Mouse (Mus musculus) forebrain, embryonic 11.5 days (tissue): ENCODE data around the gene U2af1. TPM values are rescaled to one million over a fixed set of nuclear protein-coding genes. Genes with fewer than 3 reads are reported as not detected.

ENCODE experiments used
- ATAC-seq: fragments of 200-750 bp; cut with Nextera tagmentation; replicated peaks from 2 replicates; pipeline ENCODE4 v1.8.0; 2017; ENCODE audit warnings: moderate TSS enrichment; ENCODE audit not compliant: low FRiP score
- DNase-seq: peaks from one replicate; pipeline ENCODE4 v3.0.0-alpha.2; 2017; ENCODE audit warnings: low spot score
- H3K27ac ChIP-seq: fragments of 300-500 bp; sonication (generic); 2 replicates; pipeline ENCODE4 v1.5.1; 2014; ENCODE audit warnings: low read depth, low read length
- H3K27me3 ChIP-seq: fragments of 300-500 bp; sonication (generic); 2 replicates; pipeline ENCODE4 v1.6.1; 2014; ENCODE audit warnings: mild to moderate bottlenecking, low read length, mixed read lengths; ENCODE audit not compliant: control insufficient read depth, insufficient read depth
- H3K36me3 ChIP-seq: fragments of 300-500 bp; sonication (generic); 2 replicates; pipeline ENCODE4 v1.6.1; 2014; ENCODE audit warnings: mild to moderate bottlenecking, low read length, moderate library complexity, mixed read lengths; ENCODE audit not compliant: control insufficient read depth, insufficient read depth
- H3K4me1 ChIP-seq: fragments of 300-500 bp; sonication (generic); replicated peaks from 2 replicates; pipeline ENCODE4 v1.6.1; 2014; ENCODE audit warnings: low read length, mixed read lengths; ENCODE audit not compliant: control insufficient read depth, insufficient read depth
- H3K4me2 ChIP-seq: fragments of 300-500 bp; sonication (generic); 2 replicates; pipeline ENCODE4 v1.6.1; 2014; ENCODE audit warnings: low read depth, mild to moderate bottlenecking, low read length, moderate library complexity, mixed read lengths; ENCODE audit not compliant: severe bottlenecking
- H3K4me3 ChIP-seq: fragments of 300-500 bp; sonication (generic); 2 replicates; pipeline ENCODE4 v1.5.1; 2014; ENCODE audit warnings: low read depth, low read length
- H3K9ac ChIP-seq: fragments of 300-500 bp; sonication (generic); 2 replicates; pipeline ENCODE4 v1.6.1; 2014; ENCODE audit warnings: low read length
- H3K9me3 ChIP-seq: fragments of 300-500 bp; sonication (generic); 2 replicates; pipeline ENCODE4 v1.6.1; 2016; ENCODE audit warnings: low read length, mixed read lengths; ENCODE audit not compliant: control insufficient read depth
- WGBS: fragments of 180-500 bp; shearing (Covaris S2); extraction: QIAGEN DNeasy Blood & Tissue Kit; methylation state at CpG from one replicate; pipeline ENCODE4 v1.1.7; 2014; 5-methylcytosine and 5-hydroxymethylcytosine counted together
- polyA plus RNA-seq: library from polyadenylated mRNA; unstranded; fragments of >200 nt; fragmentation: Nextera tagmentation; extraction: Ambion mirVana; gene quantifications from 2 replicates; pipeline ENCODE4 v1.2.1, GENCODE M21; 2014

U2af1 gene
- polyA plus RNA-seq, 1 experiment from 2014 or later = 212 TPM

- Histone ChIP-seq H3K9ac (no peak overlapping the region), H3K4me2 (no peak overlapping the region; the same call in 1 of the 2 replicates), H3K27ac (no peak overlapping the region), H3K4me3 (no peak overlapping the region), H3K9me3 (no peaks in the 10 kb centered on the region), H3K27me3 (no peaks in the 10 kb centered on the region), H3K4me1 (peaks cover 9% of the 10 kb centered on the region; the same call in 1 of the 2 replicates), H3K36me3 (peaks cover 20% of the 10 kb centered on the region)
- 84% methylated on average over 5 of the region's 5 CpGs for WGBS
- DNase-seq = no peak
- no peak for ATAC-seq
Observed at GRCm38 (mm10) chr17:31656682-31657081, 2.0 kb downstream of the U2af1 start.

- Histone ChIP-seq H3K4me1 (peaks cover 9% of the 10 kb centered on the region; the same call in 1 of the 2 replicates), H3K9ac (no peak overlapping the region), H3K27ac (no peak overlapping the region), H3K36me3 (peaks cover 29% of the 10 kb centered on the region), H3K27me3 (no peaks in the 10 kb centered on the region), H3K9me3 (no peaks in the 10 kb centered on the region), H3K4me2 (no peak overlapping the region), H3K4me3 (no peak overlapping the region)
- 85% methylated on average over 4 of the region's 4 CpGs for WGBS
- DNase-seq = no peak
- no peak for ATAC-seq
Observed at GRCm38 (mm10) chr17:31655366-31655765, 3.3 kb downstream of the U2af1 start.

DNA sequence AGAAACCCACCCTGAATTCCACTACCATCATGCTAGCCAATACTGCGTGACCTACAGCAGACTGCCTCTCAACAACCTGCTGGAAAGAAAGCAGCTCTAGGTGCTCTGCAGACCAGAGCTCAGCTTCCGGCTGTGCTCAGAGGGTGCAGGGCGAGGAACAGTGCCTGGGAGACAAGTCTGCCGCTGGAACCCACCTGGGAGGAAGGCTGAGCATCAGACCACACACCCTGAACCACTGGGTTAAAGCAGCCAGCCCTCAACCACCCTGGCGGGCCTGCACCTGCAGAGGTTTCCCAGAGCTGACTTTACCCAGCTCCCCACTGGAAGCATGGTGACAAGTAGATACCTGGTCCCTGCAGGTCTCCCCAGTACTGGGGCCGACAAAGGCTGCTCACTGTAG is 5.4 kb downstream of the U2af1 start:
- peaks cover 38% of the 10 kb centered on the region for H3K36me3 ChIP-seq
- H3K27ac ChIP-seq = no peak overlapping the region
- ATAC-seq (no peak), DNase-seq (no peak)
- 92% methylated on average over 6 of the region's 6 CpGs for WGBS
- no peaks in the 10 kb centered on the region for H3K9me3 ChIP-seq
- peaks cover 6% of the 10 kb centered on the region; the same call in 1 of the 2 replicates for H3K4me1 ChIP-seq
- H3K4me3 ChIP-seq = no peak overlapping the region
- H3K9ac ChIP-seq = no peak overlapping the region
- H3K27me3 ChIP-seq = no peaks in the 10 kb centered on the region
- H3K4me2 ChIP-seq = no peak overlapping the region

GRCm38 (mm10) chr17:31652152-31652551 is 6.5 kb downstream of the U2af1 start:
- H3K36me3 ChIP-seq = peaks cover 38% of the 10 kb centered on the region
- ATAC-seq (no peak), DNase-seq (no peak)
- 94% methylated on average over 14 of the region's 14 CpGs for WGBS
- H3K4me2 ChIP-seq = no peak overlapping the region
- no peak overlapping the region for H3K4me3 ChIP-seq
- H3K9me3 ChIP-seq = no peaks in the 10 kb centered on the region
- H3K27me3 ChIP-seq = no peaks in the 10 kb centered on the region
- no peak overlapping the region for H3K9ac ChIP-seq
- peaks cover 1% of the 10 kb centered on the region; the same call in 1 of the 2 replicates for H3K4me1 ChIP-seq
- H3K27ac ChIP-seq = no peak overlapping the region

GRCm38 (mm10) chr17:31646199-31647002 is 12.3 kb downstream of the U2af1 start:
- H3K9me3 ChIP-seq = no peaks in the 10 kb centered on the region
- peaks cover 25% of the 10 kb centered on the region for H3K36me3 ChIP-seq
- DNase-seq (peak; percentile 54), ATAC-seq (no peak)
- no peak overlapping the region for H3K27ac ChIP-seq
- WGBS = 94% methylated on average over 5 of the region's 5 CpGs
- H3K4me1 ChIP-seq = no peaks in the 10 kb centered on the region
- H3K4me2 ChIP-seq = no peak overlapping the region
- H3K27me3 ChIP-seq = no peaks in the 10 kb centered on the region
- no peak overlapping the region for H3K9ac ChIP-seq
- no peak overlapping the region for H3K4me3 ChIP-seq

GRCm38 (mm10) chr17:31642913-31643312 is 15.8 kb downstream of the U2af1 start:
- no peaks in the 10 kb centered on the region for H3K4me1 ChIP-seq

DNA sequence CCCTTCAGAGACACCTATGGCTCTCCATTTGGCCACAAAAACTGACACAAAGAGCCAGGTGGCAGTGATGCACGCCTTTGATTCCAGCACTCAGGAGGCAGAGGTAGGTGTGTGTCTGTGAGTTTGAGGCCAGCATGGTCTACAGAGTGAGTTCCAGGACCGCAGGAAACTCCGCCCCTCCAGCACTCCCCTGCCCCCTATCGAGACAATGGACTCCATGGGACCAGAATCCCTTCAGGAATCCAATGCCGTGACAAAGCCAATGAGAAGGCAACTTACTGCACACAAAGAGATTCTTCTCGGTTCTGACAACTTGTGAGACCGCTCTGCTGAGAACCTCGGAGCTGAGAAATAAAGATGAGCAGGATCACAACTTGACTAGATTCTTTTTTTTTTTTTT is 16.4 kb downstream of the U2af1 start:
- Histone ChIP-seq H3K27me3 (peaks cover under 1% of the 10 kb centered on the region; the same call in 1 of the 2 replicates), H3K27ac (no peak overlapping the region), H3K4me3 (no peak overlapping the region), H3K4me1 (peaks cover 1% of the 10 kb centered on the region; the same call in 1 of the 2 replicates), H3K36me3 (peaks cover 7% of the 10 kb centered on the region), H3K9ac (no peak overlapping the region), H3K4me2 (no peak overlapping the region), H3K9me3 (no peaks in the 10 kb centered on the region)
- no peak for ATAC-seq
- 31% methylated on average over 8 of the region's 8 CpGs for WGBS
- DNase-seq = no peak

More at GRCm38 (mm10) chr17:31642913-31643312, 15.8 kb downstream of the U2af1 start:
- Histone ChIP-seq H3K27ac (no peak overlapping the region), H3K9ac (no peak overlapping the region), H3K4me2 (no peak overlapping the region), H3K36me3 (peaks cover 7% of the 10 kb centered on the region), H3K4me3 (no peak overlapping the region), H3K9me3 (no peaks in the 10 kb centered on the region), H3K27me3 (no peaks in the 10 kb centered on the region)
- ATAC-seq (no peak), DNase-seq (no peak)
- 80% methylated on average over 4 of the region's 4 CpGs for WGBS

GRCm38 (mm10) chr17:31639651-31640050 is 19.0 kb downstream of the U2af1 start:
- H3K36me3 ChIP-seq = no peaks in the 10 kb centered on the region
- H3K27me3 ChIP-seq = peaks cover 18% of the 10 kb centered on the region
- no peak overlapping the region for H3K4me3 ChIP-seq
- DNase-seq = no peak
- H3K9me3 ChIP-seq = no peaks in the 10 kb centered on the region
- ATAC-seq = no peak
- no peak overlapping the region for H3K27ac ChIP-seq
- peaks cover 10% of the 10 kb centered on the region for H3K4me1 ChIP-seq
- no peak overlapping the region for H3K4me2 ChIP-seq
- no peak overlapping the region for H3K9ac ChIP-seq
- WGBS = 70% methylated on average over 4 of the region's 4 CpGs
